Mouse (Mus musculus) left cerebral cortex, postnatal 25 days (tissue): ENCODE measurements around the gene Slc2a4. TPM values are rescaled to one million over a fixed set of nuclear protein-coding genes. Genes with fewer than 3 reads are reported as not detected.

ENCODE experiments used
- DNase-seq, 2 experiments: peaks; one replicate each; pipeline ENCODE4 v3.0.0; 2022; ENCODE audit warnings: low spot score in 2 of 2, mixed read lengths in 1 of 2
- intact Hi-C: fragments of 180-260 bp; cut with DNase I; formaldehyde crosslinking; loops from one replicate; pipeline ENCODE4 v1.15.1; 2025
- total RNA-seq, 2 experiments: library from RNA; stranded (reverse); gene quantifications; 2 replicates each; pipeline ENCODE4 v1.2.3; 2021

Gene Slc2a4
- total RNA-seq, 2 experiments from 2014 or later, result 2.3 to 3.5 TPM

DNA sequence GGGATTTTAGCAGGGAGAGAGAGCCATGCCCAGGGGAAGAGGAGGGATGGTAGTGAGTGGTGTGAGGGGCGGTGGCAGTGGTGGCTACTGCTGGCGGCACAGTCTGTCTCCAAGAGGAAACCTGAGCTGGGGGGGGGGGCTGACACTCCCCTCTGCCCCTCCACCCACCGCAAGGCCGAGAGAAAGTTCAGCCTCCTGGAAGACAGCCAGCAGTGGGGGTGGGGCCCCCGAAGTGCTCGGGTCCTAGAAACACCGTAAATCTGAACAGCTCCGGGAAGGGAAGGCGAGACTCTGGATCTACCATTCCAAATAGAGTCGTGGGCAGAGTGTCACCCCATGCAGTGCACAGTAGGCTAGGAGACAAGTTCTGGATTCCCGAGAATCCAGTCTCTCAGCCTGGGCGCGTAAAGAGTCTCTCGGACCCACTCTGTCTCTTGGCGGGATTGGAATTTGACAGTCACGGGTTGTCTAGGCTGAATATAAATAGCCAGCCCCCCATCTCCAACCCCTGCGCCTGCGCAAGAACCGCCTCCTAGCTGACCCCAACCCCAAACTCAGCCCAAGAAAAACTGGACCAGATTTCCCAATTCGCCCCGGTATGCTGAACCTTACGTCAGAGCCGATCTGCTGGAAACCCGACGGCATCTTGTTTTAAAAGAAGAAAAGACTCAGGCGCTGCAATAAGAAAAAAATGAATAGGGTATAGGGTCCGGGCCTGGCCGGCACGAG is 487 bp downstream of the Slc2a4 start:
- intact Hi-C loops, result loop anchor here (1.0 kb wide), 1 partner anchor 13 kb away; no protein-coding TSS in a partner anchor
- DNase-seq, result no peak

DNA sequence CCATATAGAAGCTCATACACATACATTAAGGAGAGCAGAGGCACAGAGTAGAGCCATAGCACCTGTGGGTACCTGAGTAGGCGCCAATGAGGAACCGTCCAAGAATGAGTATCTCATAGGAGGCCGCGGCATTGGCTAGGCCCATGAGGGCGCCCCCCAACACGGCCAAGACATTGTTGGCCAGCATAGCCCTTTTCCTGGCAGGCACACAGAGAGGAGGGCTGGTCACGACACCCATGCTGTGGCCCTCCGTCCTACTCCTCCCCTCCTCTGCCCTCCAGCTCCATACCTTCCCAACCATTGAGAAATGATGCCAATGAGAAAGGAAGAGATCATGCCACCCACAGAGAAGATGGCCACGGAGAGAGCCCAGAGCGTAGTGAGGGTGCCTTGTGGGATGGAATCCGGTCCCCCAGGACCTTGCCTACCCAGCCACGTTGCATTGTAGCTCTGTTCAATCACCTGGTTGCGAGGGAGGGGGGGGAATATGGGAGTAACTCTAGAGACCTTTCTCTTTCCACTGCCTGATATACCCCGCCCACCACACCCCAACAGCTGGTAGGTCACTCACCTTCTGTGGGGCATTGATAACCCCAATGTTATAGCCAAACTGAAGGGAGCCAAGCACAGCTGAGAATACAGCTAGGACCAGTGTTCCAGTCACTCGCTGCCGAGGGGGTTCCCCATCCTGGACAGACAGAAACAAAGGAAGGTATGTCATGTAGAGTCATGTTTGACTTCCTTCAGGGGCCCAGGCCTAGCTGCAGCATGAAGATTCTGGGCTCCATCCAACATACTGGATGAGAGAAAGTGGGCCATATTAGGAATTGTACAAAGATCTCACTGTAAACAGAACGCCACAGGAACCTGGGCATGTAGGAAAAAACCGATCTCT is 1.7 kb downstream of the Slc2a4 start:
- DNase-seq, result no peak
- intact Hi-C loops, result no loop called here

DNA sequence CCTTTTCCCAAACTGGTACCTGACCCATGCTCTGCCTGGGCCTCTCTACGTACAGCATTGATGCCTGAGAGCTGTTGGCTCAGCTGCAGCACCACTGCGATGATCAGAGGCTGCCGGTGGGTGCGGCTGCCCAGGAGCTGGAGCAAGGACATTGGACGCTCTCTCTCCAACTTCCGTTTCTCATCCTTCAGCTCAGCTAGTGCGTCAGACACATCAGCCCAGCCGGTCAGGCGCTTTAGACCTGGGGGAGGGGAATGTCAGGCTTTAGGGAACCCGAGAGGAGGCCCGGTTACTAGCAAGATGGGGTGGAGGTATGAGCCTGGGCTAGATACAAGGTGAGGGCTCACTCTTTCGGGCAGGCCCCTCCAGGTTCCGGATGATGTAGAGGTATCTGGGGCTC is 2.8 kb downstream of the Slc2a4 start:
- DNase-seq, result no peak
- intact Hi-C loops, result no loop called here

DNA sequence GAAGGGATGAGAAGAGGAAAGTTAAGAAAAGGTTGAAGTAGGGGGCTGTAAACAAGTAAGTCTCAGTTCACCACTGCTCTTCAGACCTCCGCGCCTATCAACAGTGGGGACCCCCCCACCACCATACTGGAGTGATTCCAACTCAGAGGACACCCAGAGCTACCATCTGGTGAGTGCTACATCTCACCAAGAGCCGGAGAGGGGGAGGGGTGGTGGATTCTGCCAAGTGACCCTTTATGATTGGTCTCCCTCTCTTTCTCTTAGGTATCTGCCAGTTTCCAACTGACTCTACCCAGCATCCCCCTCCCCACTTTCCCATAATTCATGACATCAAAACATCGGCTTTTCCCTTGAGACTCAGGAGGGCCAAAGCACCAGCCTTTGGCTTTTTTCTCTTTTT is 7.0 kb downstream of the Slc2a4 start:
- intact Hi-C loops, result no loop called here
- no peak for DNase-seq

DNA sequence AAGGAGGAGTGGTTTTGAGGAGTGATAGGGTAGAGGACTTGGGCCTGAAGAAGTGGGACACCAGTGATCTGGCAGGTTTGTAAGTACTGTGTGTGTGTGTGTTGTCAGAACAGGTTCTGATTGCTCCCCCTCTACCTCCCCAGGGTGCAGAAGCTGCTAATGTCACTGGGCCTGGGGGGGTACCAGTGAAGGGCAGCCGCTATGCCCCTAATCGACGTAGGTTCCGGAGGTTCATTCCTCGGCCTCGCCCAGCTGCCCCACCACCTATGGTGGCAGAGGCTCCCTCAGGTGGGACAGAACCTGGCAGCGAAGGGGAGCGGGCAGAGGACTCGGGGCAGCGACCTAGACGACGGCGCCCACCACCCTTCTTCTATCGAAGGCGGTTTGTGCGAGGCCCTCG is 8.3 kb downstream of the Slc2a4 start:
- intact Hi-C loops, result no loop called here
- DNase-seq, result no peak

DNA sequence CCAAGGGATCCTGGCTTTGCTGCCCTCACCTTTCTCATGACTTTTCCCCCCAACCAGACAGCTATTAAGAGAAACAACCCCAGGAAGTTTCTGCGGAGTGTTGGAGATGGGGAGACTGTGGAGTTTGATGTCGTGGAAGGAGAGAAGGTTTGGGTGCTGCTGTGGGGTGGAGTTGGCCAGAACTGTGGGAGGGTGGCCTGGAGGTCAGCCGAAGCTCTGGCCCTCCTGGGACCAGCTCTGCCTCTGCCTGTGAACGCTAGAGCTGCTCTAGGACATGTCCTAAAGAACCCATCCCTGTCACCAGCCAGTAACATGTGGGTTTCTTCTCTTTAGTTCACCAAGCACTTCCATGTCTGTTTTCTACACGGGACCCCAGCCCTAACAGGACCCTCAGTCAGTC is 8.8 kb downstream of the Slc2a4 start:
- no peak for DNase-seq
- intact Hi-C loops, result no loop called here

DNA sequence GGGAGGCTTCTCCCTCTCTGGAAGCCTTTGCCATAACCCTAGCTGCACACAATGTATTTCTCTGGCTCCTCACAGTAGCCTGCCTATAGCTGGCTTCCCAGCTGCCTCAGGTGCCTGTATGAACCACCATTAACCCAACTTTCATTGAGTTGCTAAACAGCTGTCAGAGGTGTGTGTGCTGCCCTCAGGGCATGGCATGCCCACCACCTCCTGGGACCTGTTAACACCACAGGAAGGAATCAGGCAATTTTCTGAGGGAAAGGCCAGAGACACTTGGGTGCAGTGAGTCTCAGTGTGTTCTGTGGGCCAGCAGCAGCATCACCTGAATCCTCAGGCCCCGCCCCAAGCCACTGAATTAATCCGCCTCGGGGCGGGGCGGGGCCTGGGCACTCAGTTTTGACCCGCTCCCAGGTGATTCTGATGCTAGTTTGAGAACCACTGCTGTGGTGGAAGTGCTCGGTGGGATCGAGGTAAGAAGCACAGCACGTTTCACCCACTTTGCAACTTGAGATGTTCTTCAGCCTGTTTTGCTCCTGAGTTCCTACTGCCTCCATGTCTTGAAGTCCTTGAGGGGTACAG is 9.5 kb downstream of the Slc2a4 start:
- intact Hi-C loops, result no loop called here
- DNase-seq, result no peak

DNA sequence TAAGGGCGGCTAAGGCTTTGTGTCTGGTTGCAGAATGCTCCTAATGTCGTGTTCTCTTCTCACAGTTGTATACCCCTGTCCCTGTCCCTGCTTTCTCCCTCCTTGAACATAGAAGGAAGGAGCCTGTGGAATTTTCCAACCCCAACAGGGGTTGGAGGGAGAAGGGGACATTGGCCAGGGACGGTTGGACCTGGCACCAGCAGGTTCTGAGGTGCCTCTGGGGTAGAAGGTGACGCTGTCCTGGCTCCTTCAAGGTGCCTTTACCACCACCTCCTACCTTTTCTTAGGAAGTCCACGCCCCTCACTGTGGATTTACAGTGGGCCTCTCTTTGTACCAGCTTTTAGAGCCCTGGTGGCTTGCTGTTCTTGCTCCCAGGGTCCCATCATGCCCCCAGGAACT is 10.2 kb downstream of the Slc2a4 start:
- intact Hi-C loops, result no loop called here

DNA sequence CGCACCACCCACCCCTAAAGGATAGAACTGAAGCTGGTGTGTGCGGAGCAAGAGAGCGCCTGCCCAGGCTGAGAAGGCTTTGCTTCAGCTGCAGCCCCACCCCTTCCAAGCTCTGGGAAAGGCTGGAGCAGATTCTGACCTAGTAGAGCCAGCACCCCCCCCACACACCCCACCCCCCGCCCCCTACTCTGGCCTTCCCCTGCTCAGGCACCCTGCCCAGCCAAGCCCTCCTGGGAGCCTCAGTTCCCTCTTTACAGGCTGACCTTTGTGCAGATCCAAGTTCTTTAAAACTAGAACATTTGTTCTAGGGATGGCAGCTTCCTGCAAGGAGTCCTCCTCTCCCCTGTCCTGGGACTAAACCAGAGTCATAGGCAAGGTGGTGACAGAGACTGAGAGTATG is 10.6 kb downstream of the Slc2a4 start:
- peak in 1 of 2 experiments; percentile 5 for DNase-seq
- intact Hi-C loops, result no loop called here

More for the DNA sequence above, 10.2 kb downstream of the Slc2a4 start:
- no peak for DNase-seq

DNA sequence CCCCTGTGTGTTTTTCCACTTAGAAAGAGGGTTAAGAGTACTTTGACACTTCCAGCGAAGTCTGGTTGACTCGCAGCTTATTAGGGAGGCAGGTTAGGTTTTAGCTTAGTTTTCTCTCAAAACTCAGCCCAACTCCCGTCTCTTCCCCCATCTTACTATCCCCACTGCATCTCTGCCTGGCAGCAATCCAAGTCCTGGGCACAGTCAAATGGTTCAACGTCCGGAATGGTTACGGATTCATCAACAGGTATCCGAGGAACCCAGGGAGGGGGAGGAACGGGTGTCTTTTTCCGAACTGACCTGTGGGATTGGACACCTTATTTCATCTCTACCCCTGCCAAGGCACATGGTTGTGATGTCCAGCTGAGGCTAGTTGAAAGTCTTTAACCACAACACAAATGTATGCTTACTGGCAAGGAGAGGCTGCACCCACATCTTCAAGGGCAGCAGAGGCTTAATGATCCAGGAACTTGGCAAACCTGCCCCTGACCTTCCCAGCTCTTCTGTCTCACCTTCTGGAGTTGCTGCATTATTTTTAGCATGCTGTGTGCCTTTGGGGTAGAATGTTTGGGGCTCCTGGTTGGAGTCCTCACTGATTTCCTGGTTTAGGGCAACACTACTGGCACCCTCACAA is 11.2 kb downstream of the Slc2a4 start:
- DNase-seq, result no peak
- intact Hi-C loops, result no loop called here

DNA sequence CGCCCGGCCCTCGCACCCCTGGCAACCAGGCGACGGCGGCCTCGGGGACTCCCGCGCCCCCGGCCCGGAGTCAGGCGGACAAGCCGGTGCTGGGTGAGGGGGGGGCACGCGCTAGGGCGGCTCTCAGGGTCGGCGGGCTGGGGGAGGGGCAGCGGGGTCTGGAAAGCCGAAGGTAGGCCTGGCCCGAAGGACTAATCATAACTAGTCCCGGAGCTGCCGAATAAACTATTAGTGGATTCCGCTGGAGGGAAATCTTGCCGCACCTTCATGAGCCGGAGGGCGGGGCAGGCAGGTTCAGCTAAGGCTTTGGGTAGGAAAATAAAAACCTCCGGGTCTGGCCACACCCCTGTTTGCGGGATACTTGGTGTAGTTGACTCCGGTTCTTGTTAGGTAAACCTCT is 11.8 kb downstream of the Slc2a4 start:
- intact Hi-C loops, result no loop called here
- DNase-seq, result no peak

DNA sequence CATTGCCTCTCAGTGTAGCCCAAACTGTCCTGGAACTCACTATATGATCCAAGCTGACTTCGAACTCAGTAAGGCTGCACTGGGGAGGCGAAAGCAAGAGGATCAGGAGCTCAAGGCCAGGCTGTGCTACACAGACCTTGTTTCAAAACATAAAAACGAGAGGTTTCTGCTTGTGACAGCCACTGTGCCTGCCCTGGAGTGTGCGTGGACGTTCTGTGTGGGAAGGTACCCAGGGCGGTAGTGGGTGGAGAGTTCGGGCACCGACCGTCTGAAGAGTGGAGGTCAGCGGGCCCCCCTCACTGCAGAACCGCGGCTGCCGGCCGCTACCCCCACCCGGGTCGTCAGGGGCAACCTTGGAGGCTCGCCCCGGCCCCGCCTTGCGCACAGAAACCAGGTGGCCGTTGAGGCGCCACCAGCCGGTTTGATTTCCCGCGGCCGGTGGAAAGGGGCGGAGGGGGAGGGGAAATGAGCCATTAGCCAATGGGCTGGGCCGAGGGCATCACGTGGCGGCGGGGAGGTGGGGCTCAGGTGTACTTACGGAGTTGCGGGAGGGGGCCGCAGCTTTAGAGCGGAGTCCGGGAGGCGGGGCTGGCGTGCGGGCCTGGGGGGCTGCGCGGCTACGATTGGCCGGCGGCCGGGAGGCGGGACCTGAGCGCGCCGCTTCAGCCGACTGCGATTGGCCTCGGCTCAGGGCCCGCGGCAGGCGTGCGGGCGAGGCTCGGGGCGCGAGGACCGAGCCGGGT is 12.7 kb downstream of the Slc2a4 start, which contains the start of gene Ybx2:
Gene Ybx2, plus strand, starts transcription at position 660 of the 743 bp plus-strand sequence.
- intact Hi-C loops, result loop anchor here (2.0 kb wide), 1 partner anchor 45 kb away; the partner anchor contains the start of gene Ctdnep1
- peak; percentile 87 to 93 for DNase-seq

DNA sequence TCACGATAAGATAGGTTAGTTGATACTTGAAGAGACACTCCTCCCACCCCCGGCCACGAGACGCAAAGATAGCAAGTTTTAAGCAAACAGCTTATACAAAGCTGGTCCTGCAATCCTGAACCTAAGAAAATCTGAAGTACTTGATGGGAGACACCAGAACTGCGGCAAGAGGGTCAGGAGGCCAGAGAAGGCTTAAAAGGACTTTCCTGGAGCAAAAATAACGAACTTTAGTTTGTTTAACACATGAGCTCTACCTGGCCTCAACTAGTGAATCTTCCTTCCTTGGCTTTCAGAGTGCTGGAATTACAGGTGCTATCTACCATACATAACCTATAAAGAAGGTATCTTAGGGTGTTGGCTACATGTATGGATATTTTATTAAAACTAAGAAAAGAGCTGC is 13.3 kb downstream of the Slc2a4 start:
- intact Hi-C loops, result loop anchor here (1.0 to 5.0 kb wide), 3 partner anchors 14 to 278 kb away; partner anchors contain the start of genes Ctdnep1, Slc16a11 and Slc2a4
- DNase-seq, result no peak

DNA sequence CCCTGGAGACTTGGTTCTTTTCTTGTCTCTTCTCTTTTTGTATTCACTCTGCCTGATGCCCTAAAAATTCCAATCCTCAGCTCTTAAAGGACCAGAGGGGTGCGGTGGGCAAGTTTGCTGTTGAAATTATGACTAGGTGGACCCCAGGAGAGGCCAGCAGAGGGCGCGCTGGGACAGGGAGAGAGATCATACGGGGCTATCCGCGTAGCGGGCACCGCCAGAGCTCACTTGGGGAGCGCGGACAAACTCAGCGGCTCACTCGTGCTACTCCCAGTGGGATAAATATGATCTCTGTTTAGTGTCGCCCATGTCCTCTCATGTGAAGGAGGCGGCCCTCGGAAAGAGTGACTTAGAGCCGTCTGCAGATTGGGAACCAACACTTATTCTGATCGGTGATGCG is 13.8 kb downstream of the Slc2a4 start:
- peak; percentile 77 to 87 for DNase-seq
- intact Hi-C loops, result loop anchor here (1.0 to 5.0 kb wide), 3 partner anchors 14 to 278 kb away; partner anchors contain the start of genes Ctdnep1, Slc16a11 and Slc2a4

DNA sequence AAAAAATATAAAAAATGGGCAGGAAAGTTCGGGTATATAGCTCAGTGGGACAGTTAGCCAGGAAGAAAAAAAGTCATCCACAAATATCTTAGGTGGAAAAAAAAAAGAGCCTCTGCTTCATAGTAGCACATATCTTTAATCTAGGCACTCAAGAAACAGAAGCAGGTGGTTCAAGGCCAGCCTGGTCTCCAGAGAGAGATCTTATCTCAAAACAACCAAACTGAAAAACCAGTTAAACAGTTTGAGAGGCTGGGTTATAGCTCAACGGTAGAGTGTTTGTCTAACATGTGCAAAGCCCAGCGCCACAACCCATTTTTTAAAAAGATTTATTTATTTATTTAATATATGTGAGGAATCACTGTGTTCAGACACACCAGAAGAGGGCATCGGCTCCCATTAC is 14.9 kb downstream of the Slc2a4 start:
- intact Hi-C loops, result loop anchor here (5.0 kb wide), 1 partner anchor 279 kb away; the partner anchor contains the start of gene Slc16a11
- no peak for DNase-seq

DNA sequence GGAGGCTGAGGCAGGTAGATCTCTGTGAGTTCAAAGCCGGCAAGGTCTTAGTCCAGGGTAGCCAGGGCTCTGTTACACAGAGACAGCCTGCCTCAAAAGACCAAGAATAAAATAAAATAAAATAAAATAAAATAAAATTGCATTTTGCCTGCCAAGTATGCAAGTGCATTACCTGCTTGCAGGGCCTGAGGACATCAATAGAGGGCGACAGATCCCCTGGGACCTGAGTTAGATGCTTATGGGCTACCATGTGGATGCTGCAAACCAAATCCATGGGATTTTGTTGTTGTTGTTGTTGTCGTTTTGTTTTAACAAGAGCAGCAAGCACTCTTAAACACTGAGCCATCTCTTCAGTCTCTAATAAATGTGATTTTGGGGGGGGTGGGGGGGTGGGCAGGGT is 15.7 kb downstream of the Slc2a4 start:
- no peak for DNase-seq
- intact Hi-C loops, result loop anchor here (5.0 kb wide), 1 partner anchor 280 kb away; the partner anchor contains the start of gene Slc16a11

DNA sequence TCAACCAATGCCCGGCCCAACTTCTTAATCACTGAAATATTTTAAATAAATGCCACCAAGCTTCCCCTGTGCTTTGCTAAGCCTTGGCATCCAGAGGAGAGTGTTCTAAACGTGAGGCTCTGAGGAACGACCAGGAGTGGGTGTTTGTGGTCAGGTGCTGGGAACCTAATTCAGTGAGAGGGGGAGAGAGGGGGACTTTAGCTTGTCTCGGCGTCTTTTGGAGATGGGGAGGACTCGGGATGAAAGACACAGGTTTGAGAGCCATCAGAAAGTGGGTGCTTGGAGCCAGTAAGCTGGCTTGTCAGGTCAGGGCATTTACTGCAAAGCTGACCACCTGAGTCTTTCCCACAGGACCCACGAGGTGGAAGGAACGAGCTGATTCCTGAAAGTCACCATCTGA is 16.2 kb downstream of the Slc2a4 start:
- intact Hi-C loops, result loop anchor here (5.0 kb wide), 1 partner anchor 281 kb away; the partner anchor contains the start of gene Slc16a11
- no peak for DNase-seq

DNA sequence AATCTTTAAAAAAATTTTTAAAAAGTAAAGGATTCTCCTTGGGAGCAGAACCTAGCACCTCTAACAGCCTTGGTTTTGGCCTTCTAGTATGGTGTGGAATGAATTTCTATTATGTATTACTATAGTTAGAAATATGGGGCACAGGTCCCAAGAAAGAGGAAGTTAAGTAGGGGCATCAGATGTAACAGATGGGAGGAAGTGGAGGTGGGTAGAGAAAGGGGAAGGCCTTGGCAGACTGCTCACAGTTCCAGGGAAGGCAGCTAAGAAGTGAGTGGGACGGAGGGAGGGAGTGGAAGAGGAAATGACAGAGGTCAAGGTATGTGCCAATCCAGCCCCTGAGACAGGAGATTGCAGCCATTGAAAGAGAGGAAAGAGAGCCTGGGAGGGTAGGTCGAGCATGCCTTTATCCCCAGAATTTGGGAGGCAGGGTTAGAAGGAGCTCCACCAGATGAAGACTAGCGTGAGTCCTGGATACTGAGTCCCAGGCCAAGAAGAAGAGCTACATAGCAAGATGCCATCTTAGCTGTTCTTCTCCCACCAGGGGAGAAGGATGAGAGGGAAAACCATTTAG is 16.9 kb downstream of the Slc2a4 start:
- DNase-seq, result no peak
- intact Hi-C loops, result loop anchor here (5.0 kb wide), 1 partner anchor 281 kb away; the partner anchor contains the start of gene Slc16a11
